Mouse (Mus musculus): ENCODE measurements around the gene Gpatch1.

Gene Gpatch1

GRCm38 (mm10) chr7:35234361-35235245 lies 83.6 kb downstream of the Gpatch1 start:
- peak; percentile 99 for DNase-seq (ENCODE audit: low spot score)

GRCm38 (mm10) chr7:35233861-35234260 lies 84.4 kb downstream of the Gpatch1 start:
- DNase-seq (ENCODE audit: low spot score), result peak; percentile 60

- peak; percentile 67 for DNase-seq (ENCODE audit: low spot score)
Observed at GRCm38 (mm10) chr7:35232796-35233455, 85.3 kb downstream of the Gpatch1 start.

GRCm38 (mm10) chr7:35230333-35230732 lies 87.9 kb downstream of the Gpatch1 start:
- DNase-seq (ENCODE audit: low spot score), result peak; percentile 47

Measured in embryo, embryonic 10.5 days (tissue).